Mouse (Mus musculus): Measurements from ENCODE around the gene Il2.

- no peak for TF ChIP-seq CTCF (IDR thresholded peaks at IDR 0.05)
- TF ChIP-seq POLR2A (IDR thresholded peaks at IDR 0.05; ENCODE audit: insufficient read depth, low read depth, low read length): no peak
Measured at GRCm38 (mm10) chr3:37152274-37152673, 26.5 kb upstream of the Il2 start.

Measured in heart, adult 2 months (tissue).